In the genomic region with DNA sequence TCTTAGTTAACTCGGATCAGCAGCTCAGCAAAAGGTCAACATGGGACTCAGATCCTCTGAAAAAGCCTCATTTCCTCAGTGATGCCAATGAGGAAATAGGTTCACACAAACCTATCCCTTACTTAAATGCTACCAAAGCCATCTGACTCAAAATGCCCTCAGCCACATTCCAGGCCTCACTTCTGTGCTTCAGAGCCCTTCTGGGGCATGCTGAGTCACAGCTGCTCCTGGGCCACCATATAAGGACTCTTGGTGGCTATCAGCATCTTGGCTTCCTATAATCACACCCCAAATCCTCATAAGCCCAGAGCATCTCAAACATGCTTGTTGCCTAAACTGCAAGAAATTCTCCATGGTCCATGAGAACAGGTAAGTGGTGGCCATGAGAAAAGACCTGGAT, we compare ENCODE assay signal across 19 mouse cellular contexts.
"Had no signal": no experiment of that assay in that cellular context is flagged by ENCODE, and none has a peak within 500 bp of the region (broad histone marks: within the 10 kb centered on the region; RNA-seq: fewer than 3 reads in every experiment).

No protein-coding gene starts in this region.

- H3K27ac ChIP-seq: limb, embryonic 12.5 days; limb, embryonic 15.5 days; liver, embryonic 14.5 days; stomach, embryonic 15.5 days had no signal

- DNase-seq: kidney, adult 2 months; kidney, postnatal 14 days; kidney, postnatal 4 days; left cerebral cortex, postnatal 4 days; liver, postnatal 0 days; lung, embryonic 14.5 days; lung, postnatal 36 days; midbrain, embryonic 14.5 days; right cerebral cortex, adult 18-20 months; right cerebral cortex, postnatal 25 days; spleen, adult 18-20 months; thymus, adult 2 months; thymus, postnatal 14 days; thymus, postnatal 4 days had no signal

- H3K4me1 ChIP-seq: limb, embryonic 12.5 days; limb, embryonic 15.5 days; stomach, embryonic 15.5 days had no signal

- H3K4me3 ChIP-seq: limb, embryonic 12.5 days; limb, embryonic 15.5 days; megakaryocyte, embryonic 14.5 days; stomach, embryonic 15.5 days had no signal
